Mouse (Mus musculus): ENCODE results near the gene Ckm. TPM values are rescaled to one million over a fixed set of nuclear protein-coding genes. Genes with fewer than 3 reads are reported as not detected.
A peak's percentile ranks its signal among the peaks of the same experiment; 100 is the strongest.

The Ckm gene
- polyA plus RNA-seq, 2 experiments: 0.12 to 0.19 TPM

DNA sequence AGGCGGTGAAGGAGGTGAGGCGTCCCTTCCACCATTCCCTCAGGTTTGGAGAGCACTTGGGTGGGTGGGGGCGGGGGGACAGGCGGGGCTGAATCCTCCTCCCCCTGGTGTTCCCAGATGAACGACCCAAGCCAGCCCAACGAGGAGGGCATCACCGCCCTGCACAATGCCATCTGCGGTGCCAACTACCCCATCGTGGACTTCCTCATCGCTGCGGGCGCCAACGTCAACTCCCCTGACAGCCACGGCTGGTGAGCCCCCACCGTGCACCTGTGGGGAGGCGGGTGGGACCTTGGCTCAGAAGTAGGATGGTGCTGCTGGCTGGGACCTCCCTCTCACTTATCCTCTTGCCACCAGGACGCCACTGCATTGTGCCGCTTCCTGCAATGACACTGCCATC lies 29.2 kb upstream of the Ckm start:
- no peaks in the 10 kb centered on the region for H3K9me3 ChIP-seq (ENCODE audit: control insufficient read depth, low read length)
- no peak for DNase-seq (ENCODE audit: low read depth in 3 of 3, low spot score in 3 of 3)
- WGBS (ENCODE audit: insufficient replicate concordance): 71% methylated on average over 18 of the region's 18 CpGs
- no peak for ATAC-seq (ENCODE audit: insufficient read depth)
- no peak for TF ChIP-seq EP300 (IDR thresholded peaks at IDR 0.05; ENCODE audit: low read depth)
- no peak for TF ChIP-seq CTCF (IDR thresholded peaks at IDR 0.05; ENCODE audit: low read depth)
- H3K4me1 ChIP-seq (replicated peaks; ENCODE audit: control insufficient read depth in 2 of 2, insufficient read depth in 2 of 2, low read length in 1 of 2): no peaks in the 10 kb centered on the region
- H3K27ac ChIP-seq: no peak overlapping the region
- no peaks in the 10 kb centered on the region for H3K27me3 ChIP-seq (ENCODE audit: control insufficient read depth, insufficient read depth, low read length)
- no peaks in the 10 kb centered on the region for H3K36me3 ChIP-seq (replicated peaks; ENCODE audit: control insufficient read depth, insufficient read depth, low read depth)
- H3K9ac ChIP-seq (replicated peaks): no peak overlapping the region
- no peak overlapping the region for H3K4me2 ChIP-seq (ENCODE audit: low read depth)
- no peak overlapping the region for H3K4me3 ChIP-seq (ENCODE audit: insufficient read depth in 1 of 2, low read depth in 2 of 2, low read length in 2 of 2)

DNA sequence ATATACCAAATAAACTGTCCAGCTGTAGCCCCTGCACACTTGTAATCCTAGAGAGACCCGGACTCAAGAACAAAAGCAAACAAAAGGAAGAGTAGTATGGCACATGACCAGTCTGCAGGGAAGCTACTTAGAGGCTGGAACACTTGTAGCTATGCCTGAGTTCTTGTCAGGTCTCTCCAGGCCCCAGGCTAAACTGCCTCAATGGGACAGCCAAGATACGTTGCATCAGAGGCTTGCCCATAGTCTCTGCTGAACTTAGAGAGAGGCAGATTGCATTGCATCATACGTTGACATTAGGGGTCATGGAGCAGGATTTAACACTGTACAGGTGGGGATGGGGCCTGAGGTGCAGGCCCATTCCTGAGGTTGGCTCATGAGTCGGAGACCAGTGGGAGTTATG lies 28.6 kb upstream of the Ckm start:
- Histone ChIP-seq H3K27ac (no peak overlapping the region), H3K4me2 (ENCODE audit: low read depth) (no peak overlapping the region), H3K36me3 (replicated peaks; ENCODE audit: control insufficient read depth, insufficient read depth, low read depth) (no peaks in the 10 kb centered on the region), H3K9me3 (ENCODE audit: control insufficient read depth, low read length) (no peaks in the 10 kb centered on the region), H3K27me3 (ENCODE audit: control insufficient read depth, insufficient read depth, low read length) (no peaks in the 10 kb centered on the region), H3K9ac (replicated peaks) (no peak overlapping the region), H3K4me3 (ENCODE audit: insufficient read depth in 1 of 2, low read depth in 2 of 2, low read length in 2 of 2) (no peak overlapping the region), H3K4me1 (replicated peaks; ENCODE audit: control insufficient read depth in 2 of 2, insufficient read depth in 2 of 2, low read length in 1 of 2) (no peaks in the 10 kb centered on the region)
- WGBS (ENCODE audit: insufficient replicate concordance): 75% methylated on average over 4 of the region's 4 CpGs
- ATAC-seq (ENCODE audit: insufficient read depth) (0 out of 2 replicates have a peak, but pooled peaks have one; percentile 33), DNase-seq (ENCODE audit: low read depth in 3 of 3, low spot score in 3 of 3) (no peak)
- TF ChIP-seq CTCF (IDR thresholded peaks at IDR 0.05; ENCODE audit: low read depth) (no peak), EP300 (IDR thresholded peaks at IDR 0.05; ENCODE audit: low read depth) (no peak)

DNA sequence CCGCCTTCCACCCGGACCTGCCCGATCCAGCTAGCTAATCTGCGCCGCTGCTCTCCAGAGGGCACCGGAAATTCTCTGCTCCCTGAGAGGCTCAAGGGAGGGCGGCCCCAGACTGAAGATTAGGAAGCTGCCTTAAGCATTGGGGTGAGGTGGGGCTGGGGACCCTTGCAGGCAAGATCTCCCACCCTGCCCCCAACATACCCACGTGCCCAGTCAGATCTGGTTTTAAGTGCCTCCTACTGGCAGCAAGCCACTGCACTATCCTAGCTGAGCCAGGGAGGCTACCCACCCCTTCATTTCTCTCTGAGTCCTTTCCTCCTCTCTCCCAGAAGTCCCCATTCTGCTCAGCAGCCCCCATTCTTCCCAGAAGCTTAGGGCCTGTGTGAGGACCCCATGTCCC lies 26.5 kb upstream of the Ckm start:
- H3K4me3 ChIP-seq (ENCODE audit: insufficient read depth in 1 of 2, low read depth in 2 of 2, low read length in 2 of 2): no peak overlapping the region
- H3K36me3 ChIP-seq (replicated peaks; ENCODE audit: control insufficient read depth, insufficient read depth, low read depth): no peaks in the 10 kb centered on the region
- no peaks in the 10 kb centered on the region for H3K27me3 ChIP-seq (ENCODE audit: control insufficient read depth, insufficient read depth, low read length)
- no peaks in the 10 kb centered on the region for H3K9me3 ChIP-seq (ENCODE audit: control insufficient read depth, low read length)
- H3K9ac ChIP-seq (replicated peaks): no peak overlapping the region
- ATAC-seq (ENCODE audit: insufficient read depth) (no peak), DNase-seq (ENCODE audit: low read depth in 3 of 3, low spot score in 3 of 3) (no peak)
- TF ChIP-seq EP300 (IDR thresholded peaks at IDR 0.05; ENCODE audit: low read depth): no peak
- H3K27ac ChIP-seq: no peak overlapping the region
- H3K4me2 ChIP-seq (ENCODE audit: low read depth): no peak overlapping the region
- WGBS (ENCODE audit: insufficient replicate concordance): 54% methylated on average over 8 of the region's 8 CpGs
- H3K4me1 ChIP-seq (replicated peaks; ENCODE audit: control insufficient read depth in 2 of 2, insufficient read depth in 2 of 2, low read length in 1 of 2): no peaks in the 10 kb centered on the region

- peak within 1 kb of the TSS; percentile 71 for H3K9ac ChIP-seq (replicated peaks)
- H3K27ac ChIP-seq: no peak within 1 kb of the TSS
- H3K9me3 ChIP-seq (ENCODE audit: control insufficient read depth, low read length): no peaks in the 10 kb centered on the region
- peaks cover 4% of the 10 kb centered on the region for H3K36me3 ChIP-seq (replicated peaks; ENCODE audit: control insufficient read depth, insufficient read depth, low read depth)
- peak; percentile 95 for ATAC-seq (ENCODE audit: insufficient read depth)
- no peaks in the 10 kb centered on the region for H3K4me1 ChIP-seq (replicated peaks; ENCODE audit: control insufficient read depth in 2 of 2, insufficient read depth in 2 of 2, low read length in 1 of 2)
- no peaks in the 10 kb centered on the region for H3K27me3 ChIP-seq (ENCODE audit: control insufficient read depth, insufficient read depth, low read length)
- H3K4me3 ChIP-seq (ENCODE audit: insufficient read depth in 1 of 2, low read depth in 2 of 2, low read length in 2 of 2): peak within 1 kb of the TSS; percentile 68 to 71
- TF ChIP-seq CTCF (IDR thresholded peaks at IDR 0.05; ENCODE audit: low read depth) (no peak), EP300 (IDR thresholded peaks at IDR 0.05; ENCODE audit: low read depth) (no peak)
- 5% methylated on average over 48 of the region's 48 CpGs for WGBS (ENCODE audit: insufficient replicate concordance)
- DNase-seq (ENCODE audit: low read depth in 3 of 3, low spot score in 3 of 3): peak; percentile 96 to 98 (median 98)
- H3K4me2 ChIP-seq (ENCODE audit: low read depth): peak within 1 kb of the TSS; percentile 89
These were observed 23.0 kb upstream of the Ckm start, which contains the start of gene Ercc2 for GRCm38 (mm10) chr7:19381377-19382165. Ercc2 (plus strand) TSS chr7:19382010.

DNA sequence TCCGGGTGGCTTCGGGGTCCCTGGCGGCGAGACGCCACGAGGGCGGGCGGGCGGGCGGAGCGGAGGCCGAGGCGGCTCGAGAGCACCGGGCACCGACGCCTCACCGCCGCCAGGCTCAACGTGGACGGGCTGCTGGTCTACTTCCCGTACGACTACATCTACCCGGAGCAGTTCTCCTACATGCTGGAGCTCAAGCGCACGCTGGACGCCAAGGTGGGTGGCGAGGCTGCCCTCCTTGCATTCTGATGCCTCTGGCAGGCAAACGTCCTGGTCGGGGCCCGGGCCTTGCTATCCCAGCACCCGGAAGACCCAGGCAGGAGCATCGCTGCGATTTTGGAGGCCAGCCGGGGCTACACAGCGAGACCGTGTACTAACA lies 22.4 kb upstream of the Ckm start:
- WGBS (ENCODE audit: insufficient replicate concordance): 0% methylated on average over 32 of the region's 37 CpGs

More for the DNA sequence above, 22.4 kb upstream of the Ckm start:
- DNase-seq (ENCODE audit: low read depth in 3 of 3, low spot score in 3 of 3) (no peak), ATAC-seq (ENCODE audit: insufficient read depth) (peak; percentile 72)
- Histone ChIP-seq H3K27me3 (ENCODE audit: control insufficient read depth, insufficient read depth, low read length) (no peaks in the 10 kb centered on the region), H3K9ac (replicated peaks) (peak overlapping the region; percentile 71), H3K4me2 (ENCODE audit: low read depth) (peak overlapping the region; percentile 89), H3K36me3 (replicated peaks; ENCODE audit: control insufficient read depth, insufficient read depth, low read depth) (peaks cover 8% of the 10 kb centered on the region), H3K4me1 (replicated peaks; ENCODE audit: control insufficient read depth in 2 of 2, insufficient read depth in 2 of 2, low read length in 1 of 2) (no peaks in the 10 kb centered on the region), H3K27ac (no peak overlapping the region), H3K4me3 (ENCODE audit: insufficient read depth in 1 of 2, low read depth in 2 of 2, low read length in 2 of 2) (peak overlapping the region; percentile 68 to 71), H3K9me3 (ENCODE audit: control insufficient read depth, low read length) (no peaks in the 10 kb centered on the region)
- peak; percentile 25; the same call in 1 of the 2 replicates for TF ChIP-seq CTCF (IDR thresholded peaks at IDR 0.05; ENCODE audit: low read depth)
- no peak for TF ChIP-seq EP300 (IDR thresholded peaks at IDR 0.05; ENCODE audit: low read depth)

Measured in liver, embryonic 14.5 days (tissue).